Mouse (Mus musculus) embryonic fibroblast, embryonic 13.5 days (primary cell): ENCODE data around the gene Ngb. TPM values are rescaled to one million over a fixed set of nuclear protein-coding genes. Genes with fewer than 3 reads are reported as not detected.
A peak's percentile ranks its signal among the peaks of the same experiment; 100 is the strongest.

Experiments
- H3K27ac ChIP-seq: 2 replicates; pipeline ENCODE4 v1.5.1; 2012; ENCODE audit warnings: low read length, control low read depth, inconsistent platforms; ENCODE audit not compliant: insufficient read depth
- H3K4me1 ChIP-seq: 2 replicates; pipeline ENCODE4 v1.6.1; 2011; ENCODE audit warnings: low read length; ENCODE audit not compliant: control insufficient read depth, insufficient read depth
- H3K4me3 ChIP-seq: 2 replicates; pipeline ENCODE4 v1.5.1; 2011; ENCODE audit warnings: mild to moderate bottlenecking, control low read depth, low read length; ENCODE audit not compliant: insufficient read depth
- CTCF ChIP-seq: IDR thresholded peaks from 2 replicates; pipeline ENCODE4 v1.5.1; 2011; ENCODE audit warnings: mild to moderate bottlenecking, control low read depth, low read length, moderate library complexity, borderline replicate concordance; ENCODE audit not compliant: insufficient read depth
- POLR2A ChIP-seq: IDR thresholded peaks from 2 replicates; pipeline ENCODE4 v1.6.1; 2011; ENCODE audit warnings: low read depth, mild to moderate bottlenecking, control low read depth, low read length, moderate library complexity
- polyA plus RNA-seq: library from polyadenylated mRNA; stranded (reverse); fragments of >200 nt; gene quantifications from 2 replicates; pipeline ENCODE4 v1.2.4, GENCODE M21; 2011; ENCODE audit warnings: low read depth; ENCODE audit not compliant: missing spikeins, insufficient read length

Gene Ngb
- polyA plus RNA-seq, 1 experiment: not detected

DNA sequence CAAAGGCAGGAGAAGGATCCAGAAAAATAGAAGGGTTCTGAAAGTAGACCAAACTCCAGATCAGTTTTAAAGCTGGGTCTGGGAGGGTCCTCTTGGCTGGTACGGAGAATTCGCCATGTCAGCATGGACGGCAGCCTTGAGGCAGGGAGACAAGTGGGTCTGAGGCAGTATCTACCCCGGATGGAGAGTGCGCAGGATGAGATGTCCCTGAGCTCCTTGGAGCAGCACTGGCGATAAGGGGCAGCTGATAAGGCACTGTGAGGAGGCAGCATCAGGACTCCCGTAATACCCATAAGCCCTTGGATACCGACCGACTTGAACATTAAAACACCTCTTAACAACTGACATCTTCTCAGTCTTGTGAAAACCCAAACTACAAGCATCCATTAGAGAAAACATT, 30.4 kb upstream of the Ngb start:
- Histone ChIP-seq H3K27ac (no peak overlapping the region), H3K4me1 (no peaks in the 10 kb centered on the region), H3K4me3 (no peak overlapping the region)
- TF ChIP-seq CTCF (no peak), POLR2A (no peak)

DNA sequence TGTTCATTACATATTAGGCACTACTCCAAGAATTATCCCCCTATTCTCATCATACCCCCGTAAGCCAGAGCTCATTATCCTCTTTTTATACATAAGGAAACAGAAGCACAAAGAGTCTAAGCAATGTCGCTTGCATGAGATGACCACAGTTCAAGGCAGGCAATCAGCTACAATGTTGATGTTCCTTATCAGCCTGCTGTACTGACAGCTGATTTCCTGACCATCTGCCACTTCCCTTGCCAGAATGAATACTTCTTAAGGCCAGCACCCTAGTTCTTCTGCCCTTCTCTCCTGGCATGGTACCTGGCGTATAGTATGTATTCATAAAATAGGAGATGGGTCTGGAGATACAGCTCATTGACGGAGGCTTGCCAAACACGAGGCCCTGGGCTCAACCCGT, 29.9 kb upstream of the Ngb start:
- Histone ChIP-seq H3K27ac (no peak overlapping the region), H3K4me1 (no peaks in the 10 kb centered on the region), H3K4me3 (no peak overlapping the region)
- TF ChIP-seq CTCF (no peak), POLR2A (no peak)

GRCm38 (mm10) chr12:87131619-87132018, 29.3 kb upstream of the Ngb start:
- Histone ChIP-seq H3K4me3 (no peak overlapping the region), H3K27ac (no peak overlapping the region), H3K4me1 (no peaks in the 10 kb centered on the region)
- TF ChIP-seq CTCF: 0 out of 2 replicates have a peak, but pooled peaks have one; percentile 14
- no peak for TF ChIP-seq POLR2A

DNA sequence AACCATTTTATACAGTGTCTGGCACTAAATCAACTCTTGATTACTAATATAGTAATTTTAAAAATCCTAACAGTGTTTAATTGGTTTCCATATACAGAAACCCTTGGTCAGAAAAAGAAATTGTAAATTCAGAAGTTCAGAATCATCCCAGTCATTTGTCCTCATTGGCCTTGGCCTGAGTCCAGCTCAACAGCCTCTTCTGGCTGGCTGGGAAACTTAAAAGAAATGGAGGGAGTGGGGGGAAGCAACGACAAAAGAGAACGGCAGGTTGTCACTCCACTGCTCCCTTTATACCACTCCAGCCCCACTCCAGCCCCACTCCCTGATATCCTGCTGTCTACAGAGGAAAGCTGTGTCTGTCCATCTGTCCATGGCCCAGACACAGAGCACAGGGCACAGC, 28.8 kb upstream of the Ngb start:
- no peak overlapping the region for H3K4me3 ChIP-seq
- H3K4me1 ChIP-seq: no peaks in the 10 kb centered on the region
- no peak for TF ChIP-seq POLR2A
- no peak for TF ChIP-seq CTCF
- no peak overlapping the region for H3K27ac ChIP-seq

DNA sequence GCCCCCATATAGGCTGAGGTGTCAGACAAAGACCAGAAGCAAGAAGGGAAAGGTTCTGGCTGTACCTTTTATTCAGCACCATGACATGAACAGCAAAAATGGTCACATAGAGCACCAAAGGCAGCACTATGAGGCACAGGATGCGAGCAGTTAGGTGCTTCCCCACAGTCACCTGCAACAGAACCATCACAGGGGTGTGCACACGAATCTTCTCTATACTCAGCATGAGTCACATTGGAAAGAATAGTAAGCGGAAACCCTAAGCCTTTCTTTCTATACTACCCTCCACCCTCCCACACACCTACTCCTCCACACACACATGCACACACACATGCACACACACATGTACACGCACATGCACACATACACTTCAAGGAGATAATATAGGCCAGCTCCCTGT, 27.9 kb upstream of the Ngb start:
- Histone ChIP-seq H3K4me3 (no peak overlapping the region), H3K4me1 (no peaks in the 10 kb centered on the region), H3K27ac (no peak overlapping the region)
- TF ChIP-seq POLR2A: no peak
- TF ChIP-seq CTCF: no peak

DNA sequence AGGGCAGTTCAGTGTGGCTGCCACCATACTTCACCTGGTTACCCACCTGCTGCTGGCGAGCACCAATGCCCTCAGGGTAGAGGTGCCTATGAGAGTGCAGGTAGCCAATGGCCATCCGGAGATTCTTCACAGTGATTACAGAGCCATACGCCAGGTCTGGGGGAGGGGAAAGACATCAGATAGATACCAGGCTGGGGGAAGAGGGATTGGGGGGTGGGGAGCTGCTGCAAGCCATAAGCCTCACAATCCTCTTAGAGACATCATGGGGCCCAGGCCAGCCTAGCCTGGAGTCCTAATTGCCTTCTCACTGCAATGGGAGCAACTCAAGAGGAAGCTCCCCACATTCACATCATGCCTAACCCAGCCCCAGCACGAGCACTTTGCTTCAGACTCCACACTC, 24.9 kb upstream of the Ngb start:
- H3K4me3 ChIP-seq: no peak overlapping the region
- TF ChIP-seq POLR2A: no peak
- no peak for TF ChIP-seq CTCF
- H3K27ac ChIP-seq: no peak overlapping the region
- no peaks in the 10 kb centered on the region for H3K4me1 ChIP-seq

DNA sequence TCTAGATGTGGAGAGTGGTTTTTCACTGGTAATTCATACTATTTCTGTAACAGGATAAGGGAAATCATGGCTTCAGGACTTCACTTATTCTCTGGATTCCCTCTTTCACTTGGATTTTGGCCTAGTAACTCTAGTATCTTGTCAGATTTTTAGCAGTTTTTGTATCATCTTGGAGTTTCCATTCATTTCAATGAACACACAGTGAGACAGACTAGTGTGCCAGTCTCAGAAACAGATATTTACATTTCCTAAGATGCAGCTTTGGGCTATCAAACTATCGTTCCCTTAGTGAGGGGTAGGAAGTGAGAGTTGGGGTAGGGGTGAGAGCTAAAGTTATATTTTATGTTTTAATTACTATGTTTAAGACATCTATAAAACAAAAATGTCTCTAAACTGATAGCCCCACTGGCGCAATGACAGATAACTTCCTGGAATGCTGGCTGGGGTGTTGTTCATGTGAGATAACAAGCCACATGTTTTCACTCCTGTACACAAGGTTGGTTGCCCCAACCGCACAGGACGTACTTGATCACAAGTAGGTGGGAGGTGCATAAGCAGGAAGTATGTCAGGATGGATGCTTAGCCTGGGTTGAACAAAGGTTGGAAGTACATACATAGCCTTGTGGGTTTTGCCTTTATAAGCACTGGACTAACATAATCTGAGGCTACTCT, 19.7 kb upstream of the Ngb start:
- no peak for TF ChIP-seq POLR2A
- no peak for TF ChIP-seq CTCF
- Histone ChIP-seq H3K27ac (no peak overlapping the region), H3K4me1 (no peaks in the 10 kb centered on the region), H3K4me3 (no peak overlapping the region)

GRCm38 (mm10) chr12:87107357-87107977, 5.1 kb upstream of the Ngb start:
- TF ChIP-seq CTCF (no peak), POLR2A (no peak)
- Histone ChIP-seq H3K4me3 (no peak overlapping the region), H3K4me1 (no peaks in the 10 kb centered on the region), H3K27ac (no peak overlapping the region)

DNA sequence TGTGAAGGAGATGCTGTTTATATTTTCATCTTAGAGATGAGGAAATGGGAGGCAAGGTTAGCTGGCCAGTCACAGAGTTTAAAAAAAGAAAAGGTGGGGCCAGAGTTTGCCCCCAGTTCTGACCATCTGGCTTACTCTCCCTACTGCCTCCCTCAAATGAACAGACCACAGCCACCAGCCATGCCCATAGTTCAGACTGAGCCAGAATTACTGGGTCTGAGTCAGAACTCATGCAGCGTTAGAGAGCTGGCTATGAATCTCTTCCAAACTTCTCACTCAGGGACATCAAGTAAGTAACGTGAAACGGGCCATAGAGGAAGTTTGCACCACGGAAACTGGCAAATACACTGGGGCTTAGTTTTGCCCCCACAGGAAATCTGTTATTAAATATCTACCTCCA, 2.5 kb upstream of the Ngb start:
- no peak overlapping the region for H3K4me3 ChIP-seq
- no peaks in the 10 kb centered on the region for H3K4me1 ChIP-seq
- no peak overlapping the region for H3K27ac ChIP-seq
- TF ChIP-seq CTCF: no peak
- no peak for TF ChIP-seq POLR2A

GRCm38 (mm10) chr12:87103471-87103870, 1.1 kb upstream of the Ngb start:
- Histone ChIP-seq H3K27ac (no peak overlapping the region), H3K4me3 (no peak overlapping the region), H3K4me1 (no peaks in the 10 kb centered on the region)
- TF ChIP-seq POLR2A (no peak), CTCF (no peak)

GRCm38 (mm10) chr12:87100331-87100730, 2.0 kb downstream of the Ngb start:
- Histone ChIP-seq H3K27ac (no peak overlapping the region), H3K4me3 (no peak overlapping the region)
- TF ChIP-seq CTCF: no peak
- TF ChIP-seq POLR2A: no peak

More at GRCm38 (mm10) chr12:87100331-87100730, 2.0 kb downstream of the Ngb start:
- no peaks in the 10 kb centered on the region for H3K4me1 ChIP-seq
